Mouse (Mus musculus) bone marrow, adult 2 months (tissue): Measurements from ENCODE around the gene Defb19.

ENCODE experiments used
- CTCF ChIP-seq: fragments of 200-500 bp; IDR thresholded peaks from 2 replicates; pipeline ENCODE4 v1.5.1; 2011; ENCODE audit warnings: low read length, control low read depth; ENCODE audit not compliant: control insufficient read depth, insufficient read depth
- POLR2A ChIP-seq: fragments of 200-500 bp; IDR thresholded peaks from 2 replicates; pipeline ENCODE4 v1.6.1; 2011; ENCODE audit warnings: low read depth, mild to moderate bottlenecking, control low read depth, low read length, borderline replicate concordance; ENCODE audit not compliant: control insufficient read depth

DNA sequence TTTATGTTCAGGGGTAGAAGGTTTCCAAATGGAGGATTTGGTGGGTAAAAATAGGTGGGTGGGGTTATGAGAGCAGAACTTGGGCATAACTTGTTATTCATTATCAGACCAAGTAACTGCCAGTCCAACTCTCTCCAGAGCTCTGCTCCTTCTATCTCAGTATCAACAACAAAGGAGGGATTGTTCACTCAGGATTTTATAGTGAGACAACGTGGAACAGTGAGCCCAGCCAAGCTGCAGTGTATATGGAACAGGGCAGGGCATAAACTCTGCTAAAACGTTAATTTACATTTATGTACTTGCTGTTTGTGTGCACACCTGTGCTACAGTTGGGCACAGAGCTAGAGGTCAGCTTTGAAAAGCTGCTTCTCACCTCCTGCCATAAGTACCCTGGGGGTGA is 8.3 kb upstream of the Defb19 start:
- no peak for TF ChIP-seq POLR2A
- TF ChIP-seq CTCF = no peak
